Mouse (Mus musculus): Measurements from ENCODE around the gene Cs.

Cs gene

DNA sequence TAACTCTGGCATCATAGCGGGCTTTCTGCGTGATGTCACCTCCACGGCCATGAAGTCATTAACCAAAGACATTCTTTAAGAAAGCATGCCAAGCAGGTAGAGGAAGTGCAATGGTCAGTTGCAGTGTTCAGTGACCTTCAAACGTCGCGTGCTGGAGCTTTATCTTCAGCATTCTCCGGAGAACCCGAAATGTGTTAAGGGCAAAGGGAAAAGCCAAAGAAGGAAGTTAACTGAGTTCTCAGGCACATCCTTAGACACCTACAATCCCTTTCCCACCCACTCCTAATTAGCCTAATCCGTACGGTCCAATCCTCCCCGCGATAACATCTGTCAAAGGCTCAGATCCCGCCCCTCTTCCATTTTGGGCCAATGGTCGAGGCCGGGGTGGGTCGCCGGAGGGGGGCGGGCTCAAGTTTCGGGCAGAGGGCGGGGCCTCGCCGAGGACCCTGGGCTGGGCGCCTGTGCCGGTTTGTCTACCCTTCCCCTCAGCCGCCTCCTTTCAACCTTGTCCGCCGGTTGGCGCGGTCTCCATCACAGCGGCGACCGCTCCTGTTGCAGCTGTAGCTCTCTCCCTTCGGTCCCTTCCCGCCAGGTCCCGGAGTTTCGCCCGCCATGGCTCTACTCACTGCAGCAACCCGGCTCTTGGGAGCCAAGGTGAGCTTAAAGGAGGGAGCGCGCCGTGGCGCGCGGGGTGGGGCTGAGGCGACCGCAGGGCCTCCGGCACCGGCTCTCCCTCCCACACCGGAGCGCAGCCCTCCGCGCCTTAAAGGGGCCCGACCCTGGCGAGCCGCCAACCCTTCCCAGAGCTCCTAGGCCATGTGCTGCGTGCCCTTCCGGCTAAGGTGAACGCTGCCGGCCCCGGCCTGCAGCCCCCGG lies at the start of gene Cs:
Gene Cs (plus strand): TSS at position 429 of the 876 bp plus-strand sequence.
- CTCF ChIA-PET = interaction anchor here in 2 of 4 experiments (0.7 to 2.1 kb wide), 8 partner anchors 11 to 74 kb away, joined by 3 to 7 read pairs (median 4); partner anchors contain the start of genes Cnpy2 (in 1 of the 2), Nabp2 (in 1 of the 2) and Rnf41 (in 1 of the 2)
- POLR2A ChIA-PET = interaction anchor here (0.5 to 14.1 kb wide), 60 partner anchors 9 to 676 kb away, joined by 3 to 252 read pairs (median 4); partner anchors contain the start of genes Cnpy2 (in 3 of the 4), Pa2g4 (in 3 of the 4), Zc3h10 (in 3 of the 4) and Nabp2 (in 2 of the 4)

DNA sequence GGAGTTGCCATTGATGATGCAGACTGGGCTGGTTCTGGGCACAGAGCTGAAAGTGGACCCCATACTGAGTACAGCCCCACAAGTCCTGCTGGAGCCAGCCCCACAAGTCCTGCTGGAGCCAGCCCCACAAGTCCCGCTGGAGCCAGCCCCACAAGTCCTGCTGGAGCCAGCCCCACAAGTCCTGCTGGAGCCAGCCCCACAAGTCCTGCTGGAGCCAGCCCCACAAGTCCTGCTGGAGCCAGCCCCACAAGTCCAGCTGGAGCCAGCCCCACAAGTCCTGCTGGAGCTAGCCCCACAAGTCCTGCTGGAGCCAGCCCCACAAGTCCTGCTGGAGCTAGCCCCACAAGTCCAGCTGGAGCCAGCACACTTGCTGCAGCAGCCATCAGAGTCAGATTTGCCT lies 46.9 kb upstream of the Cs start:
- ChIA-PET CTCF (interaction anchor here in 1 of 4 experiments (1.3 kb wide), 1 partner anchor 20 kb away, joined by 3 read pairs; the partner anchor contains the start of gene Stat2), POLR2A (interaction anchor here in 3 of 4 experiments (0.5 to 6.1 kb wide), 12 partner anchors 10 to 220 kb away, joined by 3 to 49 read pairs (median 5); partner anchors contain the start of genes Cnpy2 (in 2 of the 3), Pan2 (in 2 of the 3) and Stat2 (in 2 of the 3))

DNA sequence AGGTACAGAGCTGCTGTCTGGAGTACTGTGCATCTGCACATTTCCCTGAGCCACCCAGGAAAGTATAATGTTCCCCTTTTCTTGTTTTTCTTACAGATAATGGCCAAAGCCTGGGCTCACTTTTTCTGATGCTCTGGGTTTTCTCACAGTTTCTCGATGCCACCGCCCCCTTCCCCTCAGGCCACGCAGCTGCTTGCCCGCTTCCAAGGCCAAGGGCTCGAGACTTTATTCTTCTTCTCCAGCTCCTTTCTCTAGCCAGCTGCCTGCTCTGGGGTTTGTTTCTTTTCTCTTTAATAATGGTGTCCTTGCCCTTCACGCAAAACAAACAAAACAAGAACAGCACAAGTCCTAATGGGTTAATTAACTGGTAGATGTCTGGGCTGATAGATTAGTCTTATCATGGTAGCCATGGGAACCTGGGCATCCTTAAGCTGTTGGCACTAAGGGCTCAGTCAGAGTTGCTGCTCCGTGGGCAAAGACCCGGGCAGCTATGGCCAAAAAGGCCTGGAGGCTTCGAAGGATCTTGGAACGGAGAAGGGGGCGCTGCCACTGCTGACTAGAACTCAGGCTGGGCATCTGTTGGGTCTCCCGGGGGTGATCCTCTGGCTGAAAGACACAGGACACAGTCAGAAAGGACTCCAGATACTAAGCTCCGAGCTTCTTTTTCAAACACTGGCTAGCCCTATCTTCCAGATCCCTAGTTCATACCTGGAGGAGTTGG lies 41.0 kb upstream of the Cs start:
- CTCF ChIA-PET = interaction anchor here (0.7 to 2.2 kb wide), 7 partner anchors 13 to 628 kb away, joined by 3 to 10 read pairs (median 3); partner anchors contain the start of genes Nab2 (in 1 of the 4) and Stat2 (in 1 of the 4)

GRCm38 (mm10) chr10:128297221-128297620 lies 40.3 kb upstream of the Cs start:
- CTCF ChIA-PET = interaction anchor here in 3 of 4 experiments (0.8 to 2.2 kb wide), 4 partner anchors 13 to 629 kb away, joined by 3 to 10 read pairs (median 4); partner anchors contain the start of gene Nab2 (in 1 of the 3)
- POLR2A ChIA-PET = interaction anchor here in 3 of 4 experiments (0.5 to 3.3 kb wide), 34 partner anchors 12 to 262 kb away, joined by 3 to 15 read pairs (median 4); partner anchors contain the start of genes Cnpy2 (in 2 of the 3), Stat2 (in 2 of the 3), Zc3h10 (in 2 of the 3) and Apof (in 1 of the 3)

More for the DNA sequence above, 41.0 kb upstream of the Cs start:
- POLR2A ChIA-PET = interaction anchor here in 3 of 4 experiments (0.5 to 3.3 kb wide), 31 partner anchors 11 to 263 kb away, joined by 3 to 15 read pairs (median 4); partner anchors contain the start of genes Cnpy2 (in 2 of the 3), Stat2 (in 2 of the 3), Apof (in 1 of the 3) and Cs (in 1 of the 3)

DNA sequence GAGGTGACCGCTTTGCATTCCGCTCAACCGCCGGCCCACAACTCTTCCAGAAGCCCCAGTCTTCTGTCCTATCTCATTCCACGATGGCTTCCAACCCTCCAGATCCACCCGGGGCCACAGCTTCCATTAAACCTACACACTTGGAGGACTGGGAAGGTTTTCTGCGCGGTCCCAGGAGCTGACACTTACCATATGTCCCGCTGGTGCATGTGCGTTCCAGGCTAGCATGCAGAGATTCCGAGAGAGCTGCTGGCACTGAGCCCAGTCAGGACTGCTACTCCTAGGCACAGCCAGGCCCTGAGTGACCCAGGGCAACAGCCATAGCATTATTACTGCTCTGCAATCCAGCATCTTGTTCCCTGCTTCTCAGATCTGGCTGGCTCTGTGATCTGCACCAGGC lies 39.9 kb upstream of the Cs start:
- CTCF ChIA-PET = interaction anchor here in 2 of 4 experiments (1.4 to 2.2 kb wide), 2 partner anchors 14 kb away, joined by 3 to 10 read pairs; no protein-coding TSS in a partner anchor

DNA sequence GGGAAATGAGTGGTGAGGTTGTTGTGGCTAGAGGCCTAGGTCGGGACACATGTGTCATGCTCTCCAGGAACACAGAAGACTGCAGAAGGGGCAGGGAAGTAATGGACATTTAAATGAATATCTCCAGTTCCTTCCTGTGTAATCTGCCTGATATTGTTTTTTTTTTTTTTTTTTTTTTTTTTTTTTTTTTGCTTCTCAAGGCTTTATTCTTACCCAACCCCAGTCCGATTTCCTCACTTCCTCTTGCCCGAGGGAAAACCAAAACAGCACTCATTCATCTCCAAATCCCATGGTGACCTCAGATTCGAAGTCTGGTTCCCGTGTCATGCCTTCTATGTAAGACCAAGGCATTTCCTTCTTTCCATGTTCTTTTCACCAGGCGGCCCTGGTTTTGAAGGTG lies 39.3 kb upstream of the Cs start:
- CTCF ChIA-PET = interaction anchor here in 1 of 4 experiments (2.2 kb wide), 1 partner anchor 15 kb away, joined by 10 read pairs; no protein-coding TSS in a partner anchor

More for the DNA sequence above, 39.9 kb upstream of the Cs start:
- POLR2A ChIA-PET = interaction anchor here in 3 of 4 experiments (0.7 to 3.3 kb wide), 15 partner anchors 12 to 250 kb away, joined by 3 to 15 read pairs (median 4); partner anchors contain the start of genes Cnpy2 (in 2 of the 3), Stat2 (in 2 of the 3), Nabp2 (in 1 of the 3) and Rnf41 (in 1 of the 3)

GRCm38 (mm10) chr10:128298702-128299171 lies 38.8 kb upstream of the Cs start, which contains the start of gene Il23a:
TSS of gene Il23a (minus strand) at chr10:128298752.
- POLR2A ChIA-PET = interaction anchor here in 3 of 4 experiments (0.6 to 2.3 kb wide), 17 partner anchors 10 to 258 kb away, joined by 3 to 7 read pairs (median 4); partner anchors contain the start of genes Zc3h10 (in 2 of the 3), Apof (in 1 of the 3), Atp5b (in 1 of the 3) and Stat2 (in 1 of the 3)
- CTCF ChIA-PET = interaction anchor here in 2 of 4 experiments (1.0 to 1.1 kb wide), 2 partner anchors 15 kb away, joined by 3 to 4 read pairs; no protein-coding TSS in a partner anchor

More for the DNA sequence above, 39.3 kb upstream of the Cs start:
- POLR2A ChIA-PET = interaction anchor here in 3 of 4 experiments (0.6 to 3.3 kb wide), 12 partner anchors 9 to 250 kb away, joined by 3 to 15 read pairs (median 5); partner anchors contain the start of genes Cnpy2 (in 2 of the 3), Stat2 (in 1 of the 3) and Zc3h10 (in 1 of the 3)

- ChIA-PET CTCF (interaction anchor here in 2 of 4 experiments (0.6 to 2.1 kb wide), 5 partner anchors 19 to 56 kb away, joined by 3 to 9 read pairs (median 5); partner anchors contain the start of gene Cnpy2 (in 1 of the 2)), POLR2A (interaction anchor here in 3 of 4 experiments (0.6 to 4.5 kb wide), 43 partner anchors 10 to 640 kb away, joined by 3 to 113 read pairs (median 8); partner anchors contain the start of genes Zc3h10 (in 3 of the 3), Cnpy2 (in 2 of the 3), Nabp2 (in 2 of the 3) and Rnf41 (in 2 of the 3))
These were observed 35.2 kb upstream of the Cs start for GRCm38 (mm10) chr10:128302357-128302756.

DNA sequence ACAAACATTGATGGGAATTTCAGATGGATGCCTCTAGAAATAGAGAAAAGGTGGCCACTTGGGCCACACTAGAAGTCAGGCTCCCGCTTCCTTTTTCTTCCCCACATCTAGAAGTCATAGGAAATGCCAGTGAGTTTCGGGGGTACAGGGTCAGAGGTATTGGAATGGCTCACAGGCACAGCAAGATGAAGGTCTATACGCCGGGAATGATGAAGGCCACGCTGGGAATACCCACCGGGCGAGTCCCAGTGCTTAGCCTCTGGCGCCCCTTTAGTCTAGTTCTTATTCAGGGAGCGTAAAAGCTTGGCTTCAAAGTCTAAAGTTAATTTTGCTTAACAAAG lies 34.8 kb upstream of the Cs start:
- POLR2A ChIA-PET = interaction anchor here (0.5 to 4.5 kb wide), 127 partner anchors 8 to 681 kb away, joined by 3 to 113 read pairs (median 5); partner anchors contain the start of genes Cnpy2 (in 4 of the 4), Coq10a (in 3 of the 4), Esyt1 (in 3 of the 4) and Gls2 (in 3 of the 4)
- CTCF ChIA-PET = interaction anchor here (0.6 to 2.1 kb wide), 13 partner anchors 9 to 288 kb away, joined by 3 to 12 read pairs (median 5); partner anchors contain the start of genes Cnpy2 (in 1 of the 4), Esyt1 (in 1 of the 4) and Stat2 (in 1 of the 4)

GRCm38 (mm10) chr10:128303126-128304021 lies 34.2 kb upstream of the Cs start, which contains the start of gene Pan2:
TSS of gene Pan2 (plus strand) at chr10:128303335.
- ChIA-PET CTCF (interaction anchor here (0.5 to 2.1 kb wide), 22 partner anchors 9 to 295 kb away, joined by 3 to 12 read pairs (median 4); partner anchors contain the start of genes Cnpy2 (in 1 of the 4), Esyt1 (in 1 of the 4), Gls2 (in 1 of the 4) and Stat2 (in 1 of the 4)), POLR2A (interaction anchor here (0.5 to 4.5 kb wide), 155 partner anchors 9 to 682 kb away, joined by 3 to 113 read pairs (median 4); partner anchors contain the start of genes Cnpy2 (in 4 of the 4), Coq10a (in 3 of the 4), Esyt1 (in 3 of the 4) and Gls2 (in 3 of the 4))

DNA sequence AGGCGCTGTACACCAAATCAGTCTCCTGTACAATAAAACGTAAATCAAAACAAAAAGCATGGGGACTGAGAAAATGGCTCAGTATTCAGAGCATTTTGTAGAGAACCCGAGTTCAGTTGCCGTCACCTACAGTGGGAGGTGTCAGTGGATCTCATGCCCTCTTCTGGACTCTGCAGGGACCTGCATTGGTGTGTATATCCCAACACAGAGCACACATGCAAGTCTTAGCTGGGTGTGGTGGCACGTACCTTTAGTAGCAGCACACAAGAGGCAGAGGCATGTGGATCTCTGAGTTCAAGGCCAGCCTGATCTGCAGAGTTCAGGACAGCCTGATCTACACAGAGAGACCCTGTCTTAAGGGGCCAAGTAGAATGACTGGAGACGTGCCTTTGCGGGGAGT lies 27.9 kb upstream of the Cs start:
- ChIA-PET POLR2A (interaction anchor here in 2 of 4 experiments (0.5 to 2.7 kb wide), 5 partner anchors 10 to 323 kb away, joined by 3 to 14 read pairs (median 5); partner anchors contain the start of gene Cnpy2 (in 1 of the 2)), CTCF (interaction anchor here in 2 of 4 experiments (0.5 to 0.6 kb wide), 2 partner anchors 101 to 430 kb away, joined by 3 to 7 read pairs; no protein-coding TSS in a partner anchor)

GRCm38 (mm10) chr10:128310177-128310576 lies 27.4 kb upstream of the Cs start:
- CTCF ChIA-PET = interaction anchor here in 1 of 4 experiments (0.5 kb wide), 1 partner anchor 100 kb away, joined by 3 read pairs; no protein-coding TSS in a partner anchor
- POLR2A ChIA-PET = interaction anchor here in 2 of 4 experiments (0.5 to 2.7 kb wide), 4 partner anchors 10 to 322 kb away, joined by 3 to 14 read pairs (median 6); partner anchors contain the start of gene Cnpy2 (in 1 of the 2)

- CTCF ChIA-PET = no interaction called here
- POLR2A ChIA-PET = interaction anchor here in 1 of 4 experiments (2.7 kb wide), 1 partner anchor 11 kb away, joined by 14 read pairs; the partner anchor contains the start of gene Cnpy2
These were observed 26.6 kb upstream of the Cs start for GRCm38 (mm10) chr10:128310902-128311301.

GRCm38 (mm10) chr10:128315578-128315977 lies 22.0 kb upstream of the Cs start:
- POLR2A ChIA-PET = interaction anchor here in 3 of 4 experiments (0.6 to 4.6 kb wide), 9 partner anchors 10 to 381 kb away, joined by 3 to 28 read pairs (median 5); partner anchors contain the start of genes Pan2 (in 2 of the 3), Rab5b (in 1 of the 3) and Stat2 (in 1 of the 3)
- CTCF ChIA-PET = interaction anchor here in 3 of 4 experiments (0.6 to 1.0 kb wide), 3 partner anchors 8 to 194 kb away, joined by 3 to 7 read pairs (median 3); no protein-coding TSS in a partner anchor

All from embryonic stem cell, embryonic (primary cell).